8 mouse cellular contexts compared by ENCODE assay signal in genomic region chr11:88599332-88600130, GRCm38 (mm10).
DNase-seq lines count a peak whose midpoint lies in the region; ATAC-seq and TF ChIP-seq lines count a peak whose summit lies in the region.

No protein-coding gene starts in this region.

- no peak for TF ChIP-seq POLR2A in thymus, adult 2 months (IDR thresholded peaks at IDR 0.05; ENCODE audit: control insufficient read depth, extremely low read depth, insufficient read depth, low read length, poor library complexity)

- H3K4me1 ChIP-seq in thymus, adult 2 months (replicated peaks; ENCODE audit: control insufficient read depth, insufficient read depth, low read length), result peaks cover 58% of the 10 kb centered on the region
- H3K4me1 ChIP-seq in heart, embryonic 15.5 days (replicated peaks), result peaks cover 62% of the 10 kb centered on the region
- peaks cover 62% of the 10 kb centered on the region for H3K4me1 ChIP-seq in liver, embryonic 13.5 days (replicated peaks)

- no peak for DNase-seq in frontal cortex, postnatal 25 days (ENCODE audit: low spot score in 2 of 2)
- no peak for DNase-seq in thymus, adult 2 months
- DNase-seq in thymus, postnatal 4 days, result no peak
- DNase-seq in liver, embryonic 13.5 days, result no peak
- DNase-seq in splenic B cell, adult 2 months (ENCODE audit: low read depth, low spot score), result peak; percentile 62
- DNase-seq in embryo, embryonic 11 days, result no peak

- no peaks in the 10 kb centered on the region for H3K9me3 ChIP-seq in heart, embryonic 15.5 days (replicated peaks)
- H3K9me3 ChIP-seq in liver, embryonic 13.5 days (replicated peaks), result no peaks in the 10 kb centered on the region

- H3K36me3 ChIP-seq in thymus, adult 2 months (ENCODE audit: control insufficient read depth, insufficient read depth, low read length), result no peaks in the 10 kb centered on the region
- H3K36me3 ChIP-seq in heart, embryonic 15.5 days, result no peaks in the 10 kb centered on the region; the same call in 1 of the 2 replicates
- H3K36me3 ChIP-seq in liver, embryonic 13.5 days, result peaks cover 5% of the 10 kb centered on the region; the same call in 1 of the 2 replicates
- H3K36me3 ChIP-seq in splenic B cell, adult 2 months (ENCODE audit: control insufficient read depth, insufficient read depth, low read length, poor library complexity, severe bottlenecking), result no peaks in the 10 kb centered on the region; the same call in none of the 2 replicates

- TF ChIP-seq CTCF in thymus, adult 2 months (IDR thresholded peaks at IDR 0.05; ENCODE audit: borderline replicate concordance, control insufficient read depth, extremely low read depth, insufficient read depth, low read length, poor library complexity), result no peak

- H3K27ac ChIP-seq in thymus, adult 2 months (ENCODE audit: control insufficient read depth, insufficient read depth, low read length), result peak overlapping the region; percentile 94
- peak overlapping the region; percentile 41 for H3K27ac ChIP-seq in heart, embryonic 15.5 days
- peak overlapping the region; percentile 29; the same call in 1 of the 2 replicates for H3K27ac ChIP-seq in liver, embryonic 13.5 days

- no peak overlapping the region for H3K9ac ChIP-seq in heart, embryonic 15.5 days
- 0 out of 2 replicates have a peak overlapping the region, but pooled peaks have one; percentile 9 for H3K9ac ChIP-seq in liver, embryonic 13.5 days

- H3K4me3 ChIP-seq in thymus, adult 2 months (ENCODE audit: control insufficient read depth, insufficient read depth, low read length), result peak overlapping the region; percentile 3; the same call in 1 of the 2 replicates
- H3K4me3 ChIP-seq in heart, embryonic 15.5 days, result no peak overlapping the region
- no peak overlapping the region for H3K4me3 ChIP-seq in liver, embryonic 13.5 days (replicated peaks)

- peak; percentile 95 for ATAC-seq in frontal cortex, adult (ENCODE audit: low TSS enrichment)
- ATAC-seq in heart, embryonic 15.5 days (replicated peaks; ENCODE audit: insufficient number of reproducible peaks, insufficient read depth, low FRiP score, low read depth), result no peak
- ATAC-seq in liver, embryonic 13.5 days (ENCODE audit: low read depth), result peak; percentile 31; the same call in 1 of the 2 replicates

- peak overlapping the region; percentile 17 for H3K4me2 ChIP-seq in heart, embryonic 15.5 days
- H3K4me2 ChIP-seq in liver, embryonic 13.5 days, result peak overlapping the region; percentile 24

- H3K27me3 ChIP-seq in thymus, adult 2 months (ENCODE audit: control insufficient read depth, insufficient read depth, low read length), result no peaks in the 10 kb centered on the region
- no peaks in the 10 kb centered on the region for H3K27me3 ChIP-seq in heart, embryonic 15.5 days
- no peaks in the 10 kb centered on the region for H3K27me3 ChIP-seq in liver, embryonic 13.5 days
- no peaks in the 10 kb centered on the region for H3K27me3 ChIP-seq in splenic B cell, adult 2 months (ENCODE audit: control insufficient read depth, insufficient read depth, low read length, poor library complexity, severe bottlenecking)

- 10% methylated on average over 17 of the region's 17 CpGs for WGBS in thymus, adult 2 months
- WGBS in heart, embryonic 15.5 days, result 53% methylated on average over 17 of the region's 17 CpGs
- WGBS in liver, embryonic 13.5 days (ENCODE audit: insufficient replicate concordance), result 29% methylated on average over 17 of the region's 17 CpGs

Comparison
In these comparisons a context has a peak if more than half of its experiments do, and no peak if none do; other contexts are left out.
1. H3K27ac ChIP-seq: peak in every context shown above with its lines; median percentile 94 in thymus, adult 2 months; 41 in heart, embryonic 15.5 days; 29 in liver, embryonic 13.5 days.